Mouse (Mus musculus) testis, adult 2 months (tissue): ENCODE measurements at regions not wholly inside any gene's neighbourhood (a gene's known extent, or its start where the extent isn't known, plus 50 kb on each side); places are given as distances from the start of the nearest gene placed in this dataset.

Source experiments
- CTCF ChIP-seq: fragments of 200-500 bp; IDR thresholded peaks from 2 replicates; pipeline ENCODE4 v1.5.1; 2012; ENCODE audit warnings: low read depth, mild to moderate bottlenecking, inconsistent platforms, low read length, moderate library complexity; ENCODE audit not compliant: control insufficient read depth, insufficient read depth, insufficient replicate concordance
- POLR2A ChIP-seq: fragments of 200-500 bp; IDR thresholded peaks from 2 replicates; pipeline ENCODE4 v1.6.1; 2012; ENCODE audit warnings: low read depth, mild to moderate bottlenecking, inconsistent platforms, low read length, moderate library complexity; ENCODE audit not compliant: control insufficient read depth

DNA sequence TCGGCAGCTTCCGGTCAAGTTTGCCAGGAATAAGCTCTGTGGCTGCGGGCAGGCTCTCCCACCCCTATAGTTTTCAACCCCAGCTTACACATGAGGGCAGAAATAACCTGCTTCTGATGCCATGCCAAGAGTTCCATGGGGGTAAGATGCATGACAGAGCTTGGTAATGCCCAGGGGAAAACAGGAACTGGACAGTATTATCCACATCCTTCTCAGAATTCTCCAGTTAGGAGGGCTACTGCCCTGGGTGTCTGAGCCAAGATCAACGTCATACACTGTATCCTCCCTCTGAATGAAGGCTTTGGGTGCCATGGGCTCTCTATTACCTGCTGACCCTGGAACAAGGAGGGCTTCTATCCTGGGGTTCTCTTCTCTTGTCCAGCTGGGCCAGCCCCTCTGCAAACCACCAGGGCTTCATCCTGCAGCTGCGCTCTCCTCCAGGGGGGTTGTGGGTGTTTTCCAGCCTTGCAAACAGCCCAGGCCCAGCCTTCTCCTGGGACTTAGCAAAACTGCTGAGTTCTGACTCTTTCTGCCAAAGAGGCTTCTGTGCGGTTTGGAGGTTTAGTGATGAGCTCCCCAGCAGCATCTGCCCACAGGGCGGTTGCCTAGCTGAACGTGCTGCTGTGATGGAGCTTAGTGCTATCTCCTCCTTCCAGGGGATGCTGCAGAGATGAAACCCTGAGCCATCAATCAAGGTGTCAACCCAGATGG lies 81.7 kb upstream of the Tpm1 start:
- TF ChIP-seq CTCF, result no peak
- TF ChIP-seq POLR2A, result no peak
